Mouse (Mus musculus): ENCODE measurements around the gene Klhl32.

The Klhl32 gene

GRCm38 (mm10) chr4:24626686-24627085 lies 224.2 kb downstream of the Klhl32 start:
- DNase-seq, result no peak

- DNase-seq, result no peak
Observed at GRCm38 (mm10) chr4:24625951-24626584, 224.9 kb downstream of the Klhl32 start.

GRCm38 (mm10) chr4:24621422-24622187 lies 229.3 kb downstream of the Klhl32 start:
- DNase-seq, result no peak

- no peak for DNase-seq
Observed at GRCm38 (mm10) chr4:24620440-24620839, 230.5 kb downstream of the Klhl32 start.

- no peak for DNase-seq
Observed at GRCm38 (mm10) chr4:24620005-24620404, 230.9 kb downstream of the Klhl32 start.

- no peak for DNase-seq
Observed at GRCm38 (mm10) chr4:24609564-24609963, 241.4 kb downstream of the Klhl32 start.

GRCm38 (mm10) chr4:24609085-24609484 lies 241.8 kb downstream of the Klhl32 start:
- no peak for DNase-seq

GRCm38 (mm10) chr4:24601711-24602110 lies 249.2 kb downstream of the Klhl32 start:
- DNase-seq, result no peak

- DNase-seq, result no peak
Observed at GRCm38 (mm10) chr4:24598637-24599036, 252.3 kb downstream of the Klhl32 start.

GRCm38 (mm10) chr4:24596942-24597611 lies 253.8 kb downstream of the Klhl32 start:
- DNase-seq, result no peak

GRCm38 (mm10) chr4:24594824-24595223 lies 256.1 kb downstream of the Klhl32 start:
- no peak for DNase-seq

GRCm38 (mm10) chr4:24583997-24584396 lies 266.9 kb downstream of the Klhl32 start:
- DNase-seq, result no peak

GRCm38 (mm10) chr4:24582295-24582694 lies 268.6 kb downstream of the Klhl32 start:
- no peak for DNase-seq

GRCm38 (mm10) chr4:24577594-24577993 lies 273.3 kb downstream of the Klhl32 start:
- no peak for DNase-seq

GRCm38 (mm10) chr4:24574276-24574675 lies 276.6 kb downstream of the Klhl32 start:
- peak; percentile 61 to 76 for DNase-seq

- no peak for DNase-seq
Observed at GRCm38 (mm10) chr4:24568989-24569556, 281.9 kb downstream of the Klhl32 start.

- DNase-seq, result no peak
Observed at GRCm38 (mm10) chr4:24568026-24568425, 282.9 kb downstream of the Klhl32 start.

Measured in lung, postnatal 4 days (tissue).